Mouse (Mus musculus): ENCODE results near the gene Ddx31. TPM values are rescaled to one million over a fixed set of nuclear protein-coding genes. Genes with fewer than 3 reads are reported as not detected.

Gene Ddx31
- polyA plus RNA-seq, 1 experiment from 2014 or later: 12.4 TPM

DNA sequence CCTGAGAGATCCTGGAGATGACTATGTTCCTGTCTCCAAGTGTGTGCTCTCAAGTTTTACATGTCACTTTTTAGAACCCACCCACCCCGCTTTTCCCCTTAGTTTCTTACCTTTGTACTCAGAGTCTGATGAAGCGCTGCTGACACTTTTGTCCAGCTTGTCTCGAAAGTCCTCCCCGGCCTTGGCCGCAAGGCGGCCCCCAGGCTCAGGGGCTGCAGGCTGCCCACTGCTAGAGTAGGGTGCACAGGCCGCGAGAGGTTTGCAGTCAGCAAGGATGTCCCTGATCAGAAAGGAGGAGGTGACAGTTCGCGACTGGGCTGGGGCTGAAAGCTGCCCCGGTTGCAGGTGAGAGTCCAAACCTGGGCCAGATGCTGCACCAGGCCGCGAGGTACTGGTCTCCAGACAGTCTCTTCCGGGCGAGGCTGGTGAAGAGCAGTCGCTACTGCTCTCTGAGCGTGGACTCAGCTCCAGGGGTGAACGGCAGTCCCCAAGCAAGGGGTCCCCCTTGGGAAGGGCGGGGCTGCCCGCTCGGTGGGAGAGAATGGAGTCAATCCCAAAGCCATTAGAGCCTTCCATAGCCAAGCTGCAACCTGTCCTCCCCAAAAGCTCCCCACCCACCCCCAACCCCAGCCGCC, 75.0 kb downstream of the Ddx31 start:
- peak overlapping the region; percentile 24; the same call in 1 of the 2 replicates for H3K9ac ChIP-seq
- H3K27ac ChIP-seq (replicated peaks): peak overlapping the region; percentile 62
- peaks cover 77% of the 10 kb centered on the region for H3K27me3 ChIP-seq
- 0 out of 2 replicates have a peak, but pooled peaks have one; percentile 39 for ATAC-seq (ENCODE audit: low FRiP score, low read depth)
- no peaks in the 10 kb centered on the region for H3K9me3 ChIP-seq
- H3K36me3 ChIP-seq: no peaks in the 10 kb centered on the region
- WGBS: 3% methylated on average over 22 of the region's 22 CpGs
- peak overlapping the region; percentile 4; the same call in 1 of the 2 replicates for H3K4me2 ChIP-seq
- peak overlapping the region; percentile 34 for H3K4me3 ChIP-seq
- peaks cover 9% of the 10 kb centered on the region for H3K4me1 ChIP-seq (replicated peaks)

DNA sequence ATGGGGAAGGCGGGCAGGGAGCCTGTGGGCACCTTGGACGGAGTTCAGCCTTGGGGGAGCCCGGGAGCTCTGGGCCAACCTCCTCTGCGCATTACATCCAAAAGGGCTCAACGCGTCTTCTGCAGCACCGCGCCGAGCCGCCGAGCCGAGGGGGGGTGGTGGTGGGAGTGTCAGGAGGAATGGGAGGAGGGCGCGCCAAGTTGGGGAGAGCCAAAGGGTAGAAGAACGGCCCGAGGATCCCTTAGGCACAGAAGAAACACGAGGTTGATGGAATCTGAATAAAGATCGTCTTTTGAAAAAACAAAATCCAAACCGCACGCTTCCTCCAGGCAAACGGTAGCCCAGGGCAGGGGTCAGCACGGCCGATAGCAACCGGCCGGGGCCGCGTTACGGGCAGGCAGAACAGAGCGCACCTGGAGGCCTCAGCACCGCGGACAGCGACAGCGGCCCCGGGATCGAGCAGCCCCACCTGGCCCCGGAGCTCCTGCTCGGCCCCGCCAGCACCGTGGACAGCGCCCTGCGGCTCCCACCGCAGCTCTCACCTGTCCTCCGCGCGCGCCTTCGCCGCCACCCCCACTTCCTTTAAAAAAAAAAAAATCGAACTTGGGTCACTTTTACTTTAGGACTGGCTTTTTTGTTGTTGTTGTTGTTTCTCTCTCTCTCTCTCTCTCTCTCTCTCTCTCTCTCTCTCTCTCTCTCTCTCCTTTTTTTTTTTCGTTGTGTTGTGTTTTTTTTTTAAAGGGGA, 75.7 kb downstream of the Ddx31 start:
- Histone ChIP-seq H3K27me3 (peaks cover 74% of the 10 kb centered on the region), H3K4me1 (replicated peaks) (peaks cover 9% of the 10 kb centered on the region), H3K9ac (peak overlapping the region; percentile 24), H3K9me3 (no peaks in the 10 kb centered on the region), H3K36me3 (no peaks in the 10 kb centered on the region), H3K27ac (replicated peaks) (peak overlapping the region; percentile 62), H3K4me3 (peak overlapping the region; percentile 34), H3K4me2 (peak overlapping the region; percentile 16; the same call in 1 of the 2 replicates)
- ATAC-seq (ENCODE audit: low FRiP score, low read depth): peak; percentile 31; the same call in 1 of the 2 replicates
- 1% methylated on average over 50 of the region's 50 CpGs for WGBS

DNA sequence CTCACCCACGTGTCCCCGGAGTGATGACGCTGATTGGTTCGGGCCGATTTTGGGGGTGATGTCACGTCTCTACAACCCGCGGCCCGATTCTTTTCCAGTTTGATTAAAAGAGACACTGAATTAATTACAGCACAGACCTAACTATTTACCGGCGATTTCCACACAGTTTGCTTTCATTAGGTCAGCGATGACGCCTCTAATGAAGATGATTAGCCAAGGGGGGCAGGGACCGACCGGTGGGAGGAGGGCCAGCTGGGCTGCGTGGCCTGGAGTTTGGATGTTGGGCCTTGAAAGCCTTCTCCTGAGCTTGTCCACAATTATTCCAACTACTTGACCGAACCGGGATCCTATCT, 76.3 kb downstream of the Ddx31 start, which contains the start of gene Barhl1:
TSS of gene Barhl1 (minus strand) at position 156 of the 353 bp plus-strand sequence.
- ATAC-seq (ENCODE audit: low FRiP score, low read depth): no peak
- H3K4me2 ChIP-seq: peak within 1 kb of the TSS; percentile 36
- peak within 1 kb of the TSS; percentile 66 for H3K27ac ChIP-seq (replicated peaks)
- H3K4me1 ChIP-seq (replicated peaks): peaks cover 9% of the 10 kb centered on the region
- WGBS: 2% methylated on average over 18 of the region's 18 CpGs
- H3K9ac ChIP-seq: peak within 1 kb of the TSS; percentile 25
- no peaks in the 10 kb centered on the region for H3K36me3 ChIP-seq
- H3K4me3 ChIP-seq: peak within 1 kb of the TSS; percentile 34
- peaks cover 73% of the 10 kb centered on the region for H3K27me3 ChIP-seq
- no peaks in the 10 kb centered on the region for H3K9me3 ChIP-seq

DNA sequence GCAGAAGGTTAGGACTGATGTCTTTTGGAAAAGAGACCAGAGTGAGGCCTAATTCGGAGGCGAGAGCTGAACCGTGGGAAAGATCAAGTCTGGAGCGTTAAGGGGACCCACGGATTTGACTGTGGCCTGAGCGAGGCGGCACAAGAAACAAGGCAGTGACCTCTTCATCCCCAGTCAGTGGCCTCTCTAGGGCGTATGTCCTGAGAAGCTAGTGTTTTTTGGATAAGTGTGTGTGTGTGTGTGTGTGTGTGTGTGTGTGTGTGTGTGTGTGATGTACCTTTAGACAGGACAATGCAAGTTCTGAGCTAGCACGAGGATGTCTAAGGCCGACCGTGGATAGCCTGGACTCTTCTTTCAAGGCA, 76.9 kb downstream of the Ddx31 start:
- Histone ChIP-seq H3K4me3 (peak overlapping the region; percentile 27), H3K4me1 (replicated peaks) (peaks cover 9% of the 10 kb centered on the region), H3K27ac (replicated peaks) (peak overlapping the region; percentile 66), H3K9ac (no peak overlapping the region), H3K27me3 (peaks cover 75% of the 10 kb centered on the region), H3K36me3 (no peaks in the 10 kb centered on the region), H3K9me3 (no peaks in the 10 kb centered on the region), H3K4me2 (peak overlapping the region; percentile 36)
- no peak for ATAC-seq (ENCODE audit: low FRiP score, low read depth)
- 5% methylated on average over 11 of the region's 11 CpGs for WGBS

DNA sequence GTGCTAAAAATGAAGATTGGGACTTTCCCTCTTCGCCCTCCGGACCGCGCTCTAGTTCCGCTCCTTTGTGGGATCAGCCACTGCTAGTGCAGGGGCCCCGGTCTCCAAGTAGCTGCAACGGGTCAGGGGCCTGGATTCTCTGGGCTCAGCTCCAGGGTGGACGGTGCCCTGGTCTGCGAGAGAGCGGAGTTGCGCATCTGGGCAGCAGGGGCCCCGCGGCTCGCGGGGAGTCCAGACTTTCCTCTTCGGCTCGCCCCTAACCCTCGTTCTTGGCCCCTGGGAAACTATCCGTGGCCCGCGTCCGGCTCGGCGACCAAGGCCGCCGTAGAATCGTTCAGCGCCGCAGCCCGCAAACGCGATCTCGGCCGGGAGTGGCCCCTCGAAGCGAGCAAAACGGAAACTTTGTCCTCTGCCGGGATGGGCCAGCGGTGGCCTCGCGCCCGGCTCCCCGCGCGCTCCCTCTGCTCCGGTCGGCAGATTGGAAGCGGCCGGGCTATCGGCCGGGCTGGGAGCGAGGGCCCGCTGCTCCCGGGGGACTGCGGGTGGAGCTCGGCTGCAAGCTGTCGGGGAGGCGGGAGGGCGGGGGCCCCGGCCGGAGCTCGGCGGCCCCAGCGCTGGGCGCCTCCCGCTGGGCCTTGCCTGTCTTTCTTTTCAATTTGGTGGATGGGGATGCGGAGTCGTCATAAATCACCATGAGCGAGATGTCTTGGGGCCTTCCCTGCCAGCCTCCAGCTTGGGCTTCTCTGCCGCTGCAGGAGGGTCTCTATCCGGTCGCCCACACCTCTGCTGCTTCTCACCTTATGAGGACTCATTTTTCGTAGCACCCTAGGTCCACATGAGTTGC, 77.5 kb downstream of the Ddx31 start:
- peak overlapping the region; percentile 27 for H3K4me3 ChIP-seq
- H3K4me2 ChIP-seq: peak overlapping the region; percentile 36
- H3K4me1 ChIP-seq (replicated peaks): peaks cover 9% of the 10 kb centered on the region
- H3K27ac ChIP-seq (replicated peaks): peak overlapping the region; percentile 66
- no peaks in the 10 kb centered on the region for H3K9me3 ChIP-seq
- no peak for ATAC-seq (ENCODE audit: low FRiP score, low read depth)
- under 1% methylated on average over 65 of the region's 73 CpGs for WGBS
- no peaks in the 10 kb centered on the region for H3K36me3 ChIP-seq
- H3K9ac ChIP-seq: peak overlapping the region; percentile 25; the same call in 1 of the 2 replicates
- H3K27me3 ChIP-seq: peaks cover 80% of the 10 kb centered on the region

DNA sequence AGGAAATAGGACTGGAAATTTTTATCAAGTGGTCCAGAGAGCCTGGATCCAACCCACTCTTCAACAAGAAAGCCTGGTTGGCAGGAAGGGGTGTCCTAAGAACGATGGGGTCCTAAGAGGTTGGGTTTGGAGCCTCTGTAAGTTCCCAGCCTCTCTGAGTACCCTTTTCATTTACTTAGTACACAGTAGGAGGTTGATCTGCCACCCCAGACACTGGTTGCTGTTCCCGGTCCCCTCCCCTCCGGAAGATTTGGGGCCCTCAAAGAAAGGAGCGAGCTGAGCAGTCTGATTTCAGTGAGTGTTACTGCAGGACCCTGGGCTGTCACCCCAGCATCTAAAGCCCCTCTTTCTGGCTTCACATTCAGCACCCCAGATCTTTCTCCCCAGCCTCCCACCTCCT, 78.8 kb downstream of the Ddx31 start:
- H3K4me3 ChIP-seq: no peak overlapping the region
- peaks cover 9% of the 10 kb centered on the region for H3K4me1 ChIP-seq (replicated peaks)
- H3K9me3 ChIP-seq: no peaks in the 10 kb centered on the region
- no peak for ATAC-seq (ENCODE audit: low FRiP score, low read depth)
- no peak overlapping the region for H3K4me2 ChIP-seq
- H3K27ac ChIP-seq (replicated peaks): no peak overlapping the region
- peaks cover 78% of the 10 kb centered on the region for H3K27me3 ChIP-seq
- no peaks in the 10 kb centered on the region for H3K36me3 ChIP-seq
- 3% methylated on average over 4 of the region's 4 CpGs for WGBS
- no peak overlapping the region for H3K9ac ChIP-seq

DNA sequence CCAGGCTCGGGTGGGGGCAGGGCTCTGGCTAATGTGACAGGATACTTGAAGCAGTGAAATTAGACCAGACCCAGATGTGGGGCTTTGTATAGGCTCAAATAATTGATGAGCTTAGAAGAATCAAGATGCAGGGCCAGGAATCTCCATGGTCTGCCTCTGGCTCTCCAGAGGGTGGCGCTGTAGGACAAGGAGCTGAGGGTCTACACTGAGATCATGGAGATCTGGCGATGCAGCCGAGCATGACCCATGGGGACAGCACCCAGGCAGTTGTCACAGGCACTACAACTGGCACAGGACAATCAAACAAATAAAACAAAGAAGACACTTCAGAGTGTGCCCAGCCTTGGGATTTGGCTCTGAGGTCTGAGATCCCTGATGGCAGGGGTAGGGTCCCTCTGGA, 83.7 kb downstream of the Ddx31 start:
- WGBS: 1% methylated on average over 4 of the region's 4 CpGs
- Histone ChIP-seq H3K27ac (replicated peaks) (no peak overlapping the region), H3K4me3 (no peak overlapping the region), H3K4me1 (replicated peaks) (0 out of 2 replicates have a peak, but pooled peaks cover 3% of the 10 kb centered on the region), H3K9ac (no peak overlapping the region), H3K4me2 (no peak overlapping the region), H3K36me3 (no peaks in the 10 kb centered on the region), H3K27me3 (peaks cover 70% of the 10 kb centered on the region), H3K9me3 (no peaks in the 10 kb centered on the region)
- ATAC-seq (ENCODE audit: low FRiP score, low read depth): peak; percentile 78

DNA sequence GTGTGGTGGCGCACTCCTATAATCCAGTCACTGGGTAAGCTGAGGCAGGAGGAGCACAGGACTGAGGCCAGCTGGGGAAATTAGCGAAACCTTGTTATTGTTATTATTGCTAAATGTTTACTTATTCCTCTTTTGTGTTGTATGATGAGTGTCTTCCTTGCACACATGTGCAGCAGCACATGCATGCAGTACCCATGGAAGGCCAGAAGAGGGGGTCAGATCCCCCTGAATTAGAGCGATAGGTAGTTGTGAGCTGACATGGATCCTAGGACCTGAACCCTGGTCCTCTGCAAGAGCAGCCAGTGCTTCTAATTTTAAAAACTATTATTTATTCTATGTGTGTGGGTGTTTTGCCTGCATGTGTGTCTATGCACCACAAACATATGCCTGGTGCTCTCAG, 90.4 kb downstream of the Ddx31 start:
- peaks cover 20% of the 10 kb centered on the region for H3K27me3 ChIP-seq
- WGBS: 96% methylated on average over 3 of the region's 3 CpGs
- H3K9me3 ChIP-seq: no peaks in the 10 kb centered on the region

DNA sequence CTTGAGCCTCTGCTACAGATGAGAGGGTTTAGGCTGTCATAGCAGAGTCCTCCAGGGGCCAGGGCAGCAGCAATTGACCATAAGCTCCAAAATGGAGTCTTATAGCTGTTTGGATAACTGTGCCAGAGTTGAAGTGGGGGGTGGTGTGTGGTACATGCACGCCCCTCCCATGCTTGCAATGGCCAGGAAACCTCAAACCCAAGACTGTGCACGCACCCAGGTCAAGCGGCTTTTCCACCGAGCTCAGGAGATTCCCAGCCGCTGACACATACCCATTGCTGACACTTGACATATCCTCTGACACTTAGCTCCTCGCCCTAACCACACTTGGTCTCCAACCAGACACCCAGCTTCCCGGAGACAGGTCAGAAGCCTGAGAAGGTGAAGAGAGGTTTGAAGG, 98.8 kb downstream of the Ddx31 start:
- Histone ChIP-seq H3K27me3 (peaks cover 9% of the 10 kb centered on the region; the same call in 1 of the 2 replicates), H3K4me3 (no peak overlapping the region), H3K36me3 (no peaks in the 10 kb centered on the region), H3K9ac (no peak overlapping the region), H3K4me2 (no peak overlapping the region), H3K9me3 (no peaks in the 10 kb centered on the region), H3K27ac (replicated peaks) (no peak overlapping the region), H3K4me1 (replicated peaks) (peaks cover 11% of the 10 kb centered on the region)
- 85% methylated on average over 7 of the region's 7 CpGs for WGBS
- no peak for ATAC-seq (ENCODE audit: low FRiP score, low read depth)

More for the DNA sequence above, 90.4 kb downstream of the Ddx31 start:
- H3K9ac ChIP-seq: no peak overlapping the region
- H3K4me3 ChIP-seq: no peak overlapping the region
- H3K36me3 ChIP-seq: no peaks in the 10 kb centered on the region
- no peak overlapping the region for H3K27ac ChIP-seq (replicated peaks)
- no peak for ATAC-seq (ENCODE audit: low FRiP score, low read depth)
- H3K4me1 ChIP-seq (replicated peaks): no peaks in the 10 kb centered on the region
- no peak overlapping the region for H3K4me2 ChIP-seq

DNA sequence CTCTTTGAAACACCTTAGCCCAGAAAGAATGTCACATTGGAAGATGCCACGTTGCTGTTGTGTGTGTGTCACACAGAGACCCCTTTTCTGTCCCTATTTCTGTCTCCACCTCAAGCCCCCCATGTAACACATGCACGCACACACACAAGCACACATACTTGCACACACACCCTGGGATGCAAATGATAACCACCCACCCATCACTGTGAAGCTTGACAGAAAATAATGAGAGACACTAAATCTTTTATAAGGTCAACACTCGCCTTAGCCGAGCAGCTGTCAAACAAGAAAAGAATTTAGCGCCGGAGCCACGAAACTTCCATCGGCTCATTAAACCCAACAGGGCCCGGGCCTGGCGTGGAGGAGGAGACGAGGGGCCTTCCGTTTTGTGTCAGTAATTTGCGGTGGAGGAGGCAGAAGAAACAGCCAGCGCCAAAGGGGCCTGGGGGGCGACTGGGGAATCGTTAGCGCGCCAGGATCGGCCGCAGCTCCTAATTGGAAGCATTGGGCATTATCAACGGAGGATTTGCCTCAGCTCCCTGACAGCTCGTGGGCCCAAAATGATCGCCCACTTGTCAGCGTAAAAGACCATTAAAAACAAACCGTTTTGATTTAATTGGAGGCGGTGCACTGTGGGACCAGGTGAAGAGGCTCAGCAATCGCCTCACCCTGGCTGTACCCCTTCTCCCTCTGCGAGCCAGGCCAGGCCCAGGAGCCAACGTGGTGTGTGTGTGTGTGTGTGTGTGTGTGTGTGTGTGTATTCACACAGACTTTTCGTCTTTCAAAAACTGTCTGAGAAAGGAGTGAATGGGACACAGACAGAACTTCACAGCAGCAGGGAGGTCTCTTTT, 103.7 kb downstream of the Ddx31 start:
- no peak for ATAC-seq (ENCODE audit: low FRiP score, low read depth)
- no peak overlapping the region for H3K27ac ChIP-seq (replicated peaks)

DNA sequence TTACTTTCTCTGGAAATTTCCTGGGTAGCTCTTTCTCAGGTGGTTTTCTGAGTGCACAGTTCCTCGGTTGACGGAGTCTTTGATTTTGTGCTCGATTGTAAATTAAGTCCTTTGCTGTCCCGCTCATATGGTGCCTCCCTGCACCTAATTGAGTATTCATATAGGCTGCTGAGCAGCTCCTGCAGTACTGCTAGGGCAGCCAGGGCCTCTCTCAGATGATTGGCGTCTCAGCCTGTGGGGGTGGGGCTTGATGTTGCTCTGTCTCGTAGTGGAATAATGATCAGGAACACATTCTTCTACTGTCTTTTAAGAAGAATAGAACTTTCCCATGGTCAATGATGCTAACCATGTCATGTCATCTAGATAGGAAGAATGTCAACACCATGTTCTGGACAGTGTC, 105.2 kb downstream of the Ddx31 start:
- no peak overlapping the region for H3K9ac ChIP-seq
- H3K4me3 ChIP-seq: no peak overlapping the region
- 37% methylated on average over 6 of the region's 6 CpGs for WGBS
- no peaks in the 10 kb centered on the region for H3K9me3 ChIP-seq
- H3K4me1 ChIP-seq (replicated peaks): peaks cover 22% of the 10 kb centered on the region
- H3K27ac ChIP-seq (replicated peaks): no peak overlapping the region
- ATAC-seq (ENCODE audit: low FRiP score, low read depth): no peak
- no peak overlapping the region for H3K4me2 ChIP-seq
- no peaks in the 10 kb centered on the region for H3K36me3 ChIP-seq
- peaks cover 6% of the 10 kb centered on the region for H3K27me3 ChIP-seq

More for the DNA sequence above, 103.7 kb downstream of the Ddx31 start:
- 17% methylated on average over 30 of the region's 30 CpGs for WGBS
- H3K27me3 ChIP-seq: peaks cover 12% of the 10 kb centered on the region
- H3K4me3 ChIP-seq: no peak overlapping the region
- H3K4me2 ChIP-seq: peak overlapping the region; percentile 28
- H3K9ac ChIP-seq: no peak overlapping the region
- no peaks in the 10 kb centered on the region for H3K9me3 ChIP-seq
- no peaks in the 10 kb centered on the region for H3K36me3 ChIP-seq
- H3K4me1 ChIP-seq (replicated peaks): peaks cover 22% of the 10 kb centered on the region

Measured in hindbrain, embryonic 15.5 days (tissue).